Mouse (Mus musculus): ENCODE results near the gene Prr7. TPM values are rescaled to one million over a fixed set of nuclear protein-coding genes. Genes with fewer than 3 reads are reported as not detected.
A peak's percentile ranks its signal among the peaks of the same experiment; 100 is the strongest.
"Not testable (repeated sequence)": the region's sequence is repeated elsewhere in the genome, so short reads cannot be mapped to it uniquely, and the experiment has no call there.

The Prr7 gene
- polyA plus RNA-seq, 1 experiment from 2014 or later = 0.70 TPM

DNA sequence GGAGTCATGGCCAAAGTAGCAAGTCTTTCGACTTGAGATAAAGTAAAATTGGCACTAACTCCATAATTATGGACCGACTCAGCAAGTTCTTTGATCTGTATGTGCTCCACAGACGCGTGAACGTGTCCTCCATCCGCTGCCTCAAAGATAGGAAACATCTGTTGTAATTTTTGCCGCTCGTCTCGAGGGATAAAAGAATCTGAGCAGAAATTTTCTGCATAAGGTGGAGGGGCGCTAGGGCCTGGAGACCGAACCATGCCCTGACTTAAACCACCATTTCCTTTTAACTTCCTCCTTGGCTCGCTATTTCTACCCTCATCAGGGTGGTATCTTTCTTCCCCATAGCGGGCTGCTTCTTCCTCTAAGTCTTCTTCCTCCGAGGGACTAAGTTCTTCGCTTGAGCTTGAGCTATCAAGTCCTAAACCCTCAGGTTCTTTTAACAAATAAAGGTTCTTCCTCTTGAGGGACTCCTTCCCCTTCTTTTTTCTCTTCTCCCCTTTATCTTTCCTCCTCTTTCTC, 26.9 kb upstream of the Prr7 start:
- H3K27me3 ChIP-seq; H3K36me3 ChIP-seq; H3K27ac ChIP-seq; H3K4me2 ChIP-seq; H3K9me3 ChIP-seq (replicated peaks); H3K4me3 ChIP-seq (replicated peaks); H3K9ac ChIP-seq; H3K4me1 ChIP-seq; ATAC-seq (replicated peaks; ENCODE audit: low FRiP score): not testable (repeated sequence)
- 83% methylated on average over 15 of the region's 15 CpGs for WGBS

DNA sequence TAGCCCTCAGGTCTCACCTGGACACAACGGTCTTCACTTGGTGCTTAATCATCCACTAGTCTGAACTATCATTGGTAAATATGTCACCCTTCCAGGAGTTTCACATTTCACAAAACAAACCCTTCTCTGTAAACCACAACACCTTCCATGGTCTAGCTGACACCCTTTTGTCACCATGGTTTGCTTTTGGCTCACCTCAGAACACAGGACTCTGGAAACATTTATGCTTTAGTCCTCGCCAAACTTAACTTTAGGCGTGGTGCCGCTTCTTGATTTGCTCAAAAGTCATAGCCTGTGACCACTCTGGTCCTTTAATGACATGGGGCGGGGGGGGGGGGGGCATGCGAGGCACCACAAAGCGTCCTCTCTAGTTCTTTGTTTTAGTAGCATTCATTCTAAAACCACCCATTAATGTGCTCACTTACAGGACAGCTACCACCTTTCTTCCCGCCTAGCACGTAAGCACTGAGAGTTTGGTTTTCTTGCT, 20.2 kb upstream of the Prr7 start:
- 27% methylated on average over 9 of the region's 9 CpGs for WGBS
- Histone ChIP-seq H3K4me3 (replicated peaks) (peak overlapping the region; percentile 93), H3K9ac (peak overlapping the region; percentile 50), H3K4me2 (peak overlapping the region; percentile 79), H3K9me3 (replicated peaks) (no peaks in the 10 kb centered on the region), H3K27me3 (no peaks in the 10 kb centered on the region), H3K27ac (peak overlapping the region; percentile 99), H3K4me1 (peaks cover 34% of the 10 kb centered on the region), H3K36me3 (0 out of 2 replicates have a peak, but pooled peaks cover under 1% of the 10 kb centered on the region)
- ATAC-seq (replicated peaks; ENCODE audit: low FRiP score) = no peak

DNA sequence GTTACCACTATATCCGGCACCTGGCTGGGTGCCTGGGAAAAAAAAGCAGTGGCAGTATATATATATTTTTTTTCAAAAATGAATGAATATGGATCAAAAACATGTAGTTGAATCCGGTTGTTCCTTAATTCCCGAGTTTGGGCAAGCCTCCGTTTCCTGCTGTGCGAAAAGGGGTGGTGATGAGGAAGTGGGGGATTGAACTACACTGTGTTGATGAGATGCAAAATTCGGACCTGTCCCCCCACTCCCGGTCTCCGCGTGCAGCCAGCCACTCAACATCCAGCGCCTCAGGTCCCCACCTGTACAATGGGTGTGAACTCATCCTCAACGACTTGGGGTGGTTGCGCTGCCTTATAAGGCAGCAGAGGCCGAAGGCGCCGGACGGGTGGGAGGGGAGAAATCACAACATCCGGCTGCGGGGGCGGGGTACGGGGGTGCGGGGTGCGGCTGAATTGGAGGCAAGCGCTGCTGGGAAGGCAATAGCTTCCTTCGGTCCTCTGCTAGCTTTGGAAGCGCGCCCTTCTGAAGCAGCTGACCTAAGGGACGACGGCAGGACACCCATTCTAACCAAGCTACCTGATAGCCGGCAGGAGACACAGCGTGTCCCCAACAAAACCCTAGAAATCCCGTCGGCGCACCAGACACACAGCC, 19.7 kb upstream of the Prr7 start:
- 1% methylated on average over 33 of the region's 33 CpGs for WGBS
- peak overlapping the region; percentile 93 for H3K4me3 ChIP-seq (replicated peaks)
- no peaks in the 10 kb centered on the region for H3K27me3 ChIP-seq
- H3K9ac ChIP-seq = peak overlapping the region; percentile 50
- H3K4me1 ChIP-seq = peaks cover 34% of the 10 kb centered on the region
- ATAC-seq (replicated peaks; ENCODE audit: low FRiP score) = peak; percentile 81
- H3K27ac ChIP-seq = peak overlapping the region; percentile 99
- H3K9me3 ChIP-seq (replicated peaks) = no peaks in the 10 kb centered on the region
- peak overlapping the region; percentile 79 for H3K4me2 ChIP-seq
- H3K36me3 ChIP-seq = peaks cover 6% of the 10 kb centered on the region; the same call in 1 of the 2 replicates

DNA sequence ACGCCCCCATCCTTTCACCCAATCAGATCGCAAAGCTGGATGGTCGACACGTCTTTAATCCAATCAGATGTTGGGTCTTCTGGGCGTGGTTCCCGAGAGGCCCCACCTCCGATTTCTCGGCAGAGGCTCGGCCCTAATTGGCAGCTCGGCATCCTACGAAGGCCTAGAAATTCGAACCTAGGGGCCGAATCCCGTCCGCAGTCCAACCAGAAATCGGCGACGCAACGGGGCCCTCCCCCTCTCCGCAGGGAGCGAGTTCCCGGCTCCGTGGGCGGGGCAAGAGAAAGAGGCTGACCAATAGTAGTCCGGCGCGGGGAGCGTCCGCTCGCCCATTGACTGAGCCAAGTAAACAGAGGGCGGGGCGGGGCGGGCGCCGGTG, 19.1 kb upstream of the Prr7 start, which contains the start of gene Grk6:
TSS of gene Grk6 (plus strand) at position 136 of the 379 bp plus-strand sequence.
- peak; percentile 97 for ATAC-seq (replicated peaks; ENCODE audit: low FRiP score)
- peaks cover 11% of the 10 kb centered on the region for H3K36me3 ChIP-seq
- under 1% methylated on average over 35 of the region's 35 CpGs for WGBS
- peaks cover 34% of the 10 kb centered on the region for H3K4me1 ChIP-seq
- peak within 1 kb of the TSS; percentile 100 for H3K9ac ChIP-seq
- H3K9me3 ChIP-seq (replicated peaks) = no peaks in the 10 kb centered on the region
- peak within 1 kb of the TSS; percentile 79 for H3K4me2 ChIP-seq
- H3K27me3 ChIP-seq = no peaks in the 10 kb centered on the region
- peak within 1 kb of the TSS; percentile 99 for H3K27ac ChIP-seq
- peak within 1 kb of the TSS; percentile 93 for H3K4me3 ChIP-seq (replicated peaks)

DNA sequence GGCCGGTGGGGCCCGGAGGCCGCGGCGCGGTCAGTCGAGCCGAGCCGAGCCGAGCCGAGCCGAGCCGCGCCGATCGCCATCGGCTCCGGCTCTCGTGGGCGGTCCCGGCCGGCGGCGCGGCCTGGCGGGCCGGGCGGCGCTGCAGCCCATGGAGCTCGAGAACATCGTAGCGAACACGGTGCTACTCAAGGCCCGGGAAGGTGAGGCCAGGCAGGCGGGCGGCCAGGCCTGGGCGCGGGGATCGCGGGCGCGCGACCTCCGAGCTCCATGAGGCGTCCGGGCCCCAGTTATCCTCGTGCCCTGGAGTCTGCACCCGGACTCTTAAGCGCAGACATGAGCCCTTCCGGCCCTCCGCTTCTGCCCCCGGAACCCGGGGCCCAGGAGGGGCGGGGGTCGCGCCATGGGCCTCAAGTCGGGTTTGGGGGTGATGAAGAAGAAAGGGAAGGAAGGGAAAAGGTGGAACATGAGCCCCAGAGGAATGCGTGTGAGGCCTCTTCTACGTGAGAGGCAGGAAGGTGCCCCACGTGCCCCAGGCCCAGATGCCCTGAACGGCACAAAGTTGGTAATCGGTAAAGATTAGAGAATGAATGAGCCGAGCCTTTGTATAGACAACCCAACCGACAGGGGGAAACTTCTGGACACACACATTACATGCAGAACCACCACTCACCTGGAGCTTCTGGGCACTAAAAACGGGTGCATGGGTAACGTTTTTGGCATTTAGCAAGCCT, 18.5 kb upstream of the Prr7 start:
- H3K4me2 ChIP-seq = peak overlapping the region; percentile 79

DNA sequence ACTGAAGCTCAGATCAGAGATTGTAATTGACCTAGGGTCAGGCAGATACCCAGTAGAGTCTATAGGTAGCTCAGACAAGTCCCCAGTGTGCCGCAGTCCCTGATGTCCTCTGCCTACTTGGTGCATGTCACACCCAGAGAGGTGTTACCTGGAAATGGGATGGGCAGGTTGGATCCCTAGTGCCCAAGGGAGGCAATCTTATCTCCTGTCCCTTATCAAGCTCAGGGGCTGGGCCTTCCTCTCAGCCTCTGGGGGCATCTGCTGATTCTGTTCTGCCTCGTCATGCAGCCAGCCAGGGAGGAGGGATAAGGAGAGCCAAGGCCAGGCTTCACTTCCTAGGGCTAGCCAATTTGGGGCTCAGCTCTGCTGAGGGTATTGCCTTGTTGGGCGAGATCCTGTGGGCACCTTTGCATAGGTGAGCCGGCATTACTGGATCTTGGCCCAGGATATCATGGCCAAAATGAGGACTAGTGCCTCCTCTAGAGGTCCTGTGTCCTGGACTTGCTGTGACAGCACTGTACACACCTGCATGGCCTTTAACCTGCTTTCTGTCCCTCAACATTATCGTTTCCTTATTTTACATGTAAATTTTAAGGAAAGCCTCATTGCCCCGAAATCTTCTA, 17.5 kb upstream of the Prr7 start:
- Histone ChIP-seq H3K9me3 (replicated peaks) (no peaks in the 10 kb centered on the region), H3K4me1 (peaks cover 34% of the 10 kb centered on the region), H3K36me3 (peaks cover 27% of the 10 kb centered on the region), H3K27me3 (no peaks in the 10 kb centered on the region), H3K9ac (peak overlapping the region; percentile 100), H3K4me3 (replicated peaks) (peak overlapping the region; percentile 93), H3K4me2 (peak overlapping the region; percentile 79), H3K27ac (no peak overlapping the region)
- no peak for ATAC-seq (replicated peaks; ENCODE audit: low FRiP score)
- WGBS = 83% methylated on average over 6 of the region's 6 CpGs

More for the DNA sequence above, 18.5 kb upstream of the Prr7 start:
- Histone ChIP-seq H3K36me3 (peaks cover 17% of the 10 kb centered on the region), H3K27me3 (no peaks in the 10 kb centered on the region), H3K9ac (peak overlapping the region; percentile 100), H3K9me3 (replicated peaks) (no peaks in the 10 kb centered on the region), H3K4me1 (peaks cover 34% of the 10 kb centered on the region), H3K27ac (peak overlapping the region; percentile 99), H3K4me3 (replicated peaks) (peak overlapping the region; percentile 93)
- whole genome bisulfite sequencing = under 1% methylated on average over 60 of the region's 66 CpGs
- no peak; the same call in 1 of the 2 replicates for ATAC-seq (replicated peaks; ENCODE audit: low FRiP score)

DNA sequence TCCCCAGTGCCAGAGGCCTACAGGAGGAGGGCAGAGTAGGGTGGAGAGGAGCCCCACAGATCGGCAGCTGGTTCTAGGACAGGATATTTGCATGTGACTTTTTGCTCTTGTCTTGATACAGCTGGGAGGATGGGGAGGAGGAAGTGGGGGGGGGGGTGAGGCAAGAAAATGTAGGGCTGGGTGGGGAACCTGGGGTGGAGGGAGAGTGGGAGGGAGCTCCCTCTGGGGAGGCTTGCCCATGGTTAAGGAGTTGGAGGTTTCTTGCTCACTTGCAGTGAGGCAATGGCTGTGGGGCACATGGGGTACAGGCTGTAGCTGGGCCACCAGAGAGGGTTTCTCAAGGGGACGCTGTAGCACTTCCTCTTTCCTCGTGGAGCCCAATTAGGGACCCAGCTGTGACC, 16.5 kb upstream of the Prr7 start:
- Histone ChIP-seq H3K4me1 (peaks cover 36% of the 10 kb centered on the region), H3K27me3 (no peaks in the 10 kb centered on the region), H3K27ac (no peak overlapping the region), H3K4me2 (no peak overlapping the region), H3K9ac (no peak overlapping the region), H3K4me3 (replicated peaks) (no peak overlapping the region), H3K36me3 (peaks cover 37% of the 10 kb centered on the region), H3K9me3 (replicated peaks) (no peaks in the 10 kb centered on the region)
- WGBS = 39% methylated on average over 3 of the region's 3 CpGs
- ATAC-seq (replicated peaks; ENCODE audit: low FRiP score) = no peak

DNA sequence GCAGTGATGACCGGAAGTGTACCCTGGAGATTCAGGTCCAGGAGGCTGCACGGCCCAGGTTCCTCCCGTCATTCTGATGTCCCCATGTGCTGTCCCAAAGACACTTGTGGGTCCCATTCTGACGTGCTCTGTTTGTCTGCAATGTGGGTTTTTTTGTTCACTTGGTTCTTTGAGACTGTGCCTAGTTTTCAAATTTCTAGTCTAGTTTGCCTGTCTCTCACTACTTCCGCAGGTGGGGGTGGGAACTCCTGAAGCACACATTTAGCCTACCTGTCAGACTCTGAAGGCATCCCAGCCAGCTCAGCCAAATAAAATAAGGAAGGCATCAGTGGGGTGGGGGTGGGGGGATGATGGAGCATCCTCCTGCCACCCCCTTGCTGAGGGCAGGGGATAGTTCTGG, 15.9 kb upstream of the Prr7 start:
- no peak for ATAC-seq (replicated peaks; ENCODE audit: low FRiP score)
- Histone ChIP-seq H3K36me3 (peaks cover 43% of the 10 kb centered on the region), H3K4me3 (replicated peaks) (no peak overlapping the region), H3K4me2 (no peak overlapping the region), H3K27ac (no peak overlapping the region), H3K9ac (no peak overlapping the region), H3K9me3 (replicated peaks) (no peaks in the 10 kb centered on the region), H3K27me3 (no peaks in the 10 kb centered on the region), H3K4me1 (peaks cover 36% of the 10 kb centered on the region)
- 90% methylated on average over 5 of the region's 5 CpGs for WGBS

DNA sequence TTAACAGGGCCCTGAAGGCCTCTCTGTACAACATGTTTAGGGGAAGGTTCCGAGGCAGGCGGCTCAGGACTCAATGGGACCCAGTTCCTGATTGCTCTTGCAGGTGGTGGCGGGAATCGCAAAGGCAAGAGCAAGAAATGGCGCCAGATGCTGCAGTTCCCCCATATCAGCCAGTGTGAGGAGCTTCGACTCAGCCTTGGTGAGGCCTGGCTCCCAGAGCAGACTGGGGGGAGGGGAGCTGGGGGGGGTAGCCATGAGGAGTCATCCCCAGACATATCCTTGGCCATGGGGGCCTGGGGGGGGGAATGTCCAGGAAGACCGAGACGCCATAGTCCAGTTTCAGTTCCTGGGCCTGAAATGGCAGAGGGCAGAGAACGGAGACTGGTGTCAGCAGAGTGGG, 14.9 kb upstream of the Prr7 start:
- no peak for ATAC-seq (replicated peaks; ENCODE audit: low FRiP score)
- Histone ChIP-seq H3K4me3 (replicated peaks) (no peak overlapping the region), H3K36me3 (peaks cover 53% of the 10 kb centered on the region), H3K4me2 (no peak overlapping the region), H3K27ac (no peak overlapping the region), H3K4me1 (peaks cover 29% of the 10 kb centered on the region), H3K9ac (no peak overlapping the region), H3K9me3 (replicated peaks) (no peaks in the 10 kb centered on the region), H3K27me3 (no peaks in the 10 kb centered on the region)
- 92% methylated on average over 9 of the region's 9 CpGs for WGBS

DNA sequence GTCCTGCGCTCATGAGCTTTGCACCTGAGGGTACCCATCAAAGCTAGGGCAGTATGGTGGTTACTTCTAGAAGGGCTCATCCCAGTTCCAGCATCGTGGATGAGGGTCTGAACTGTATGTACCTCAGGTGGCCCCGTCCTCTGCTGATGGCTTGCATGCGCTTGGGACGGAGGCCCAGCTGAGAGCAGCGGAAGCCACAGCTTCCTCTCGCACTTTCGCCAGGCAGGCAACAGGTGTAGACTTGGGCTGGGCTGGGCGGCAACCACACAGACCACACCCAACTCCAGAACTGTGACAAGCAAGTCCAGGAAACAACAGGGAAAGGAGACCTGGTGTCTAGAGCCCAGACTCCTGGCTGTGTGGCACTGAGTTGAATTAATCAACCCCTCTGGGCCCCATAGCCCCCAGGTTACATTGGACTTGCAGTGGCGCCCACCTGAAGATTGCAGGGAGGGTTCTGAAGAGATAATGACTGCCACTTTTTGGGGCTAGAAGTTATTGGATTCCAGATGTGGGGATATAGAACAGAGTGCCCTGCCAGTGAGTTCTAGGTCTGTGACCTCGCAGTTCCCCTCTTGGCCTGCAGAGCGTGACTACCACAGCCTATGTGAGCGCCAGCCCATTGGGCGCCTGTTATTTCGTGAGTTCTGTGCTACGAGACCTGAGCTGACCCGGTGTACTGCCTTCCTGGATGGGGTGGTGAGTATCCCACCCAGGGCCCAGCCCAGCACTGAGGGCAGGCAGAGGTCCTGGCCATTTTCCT, 14.2 kb upstream of the Prr7 start:
- Histone ChIP-seq H3K9me3 (replicated peaks) (no peaks in the 10 kb centered on the region), H3K27me3 (no peaks in the 10 kb centered on the region), H3K4me2 (no peak overlapping the region), H3K4me1 (peaks cover 29% of the 10 kb centered on the region), H3K36me3 (peaks cover 60% of the 10 kb centered on the region), H3K9ac (no peak overlapping the region), H3K27ac (no peak overlapping the region), H3K4me3 (replicated peaks) (no peak overlapping the region)
- ATAC-seq (replicated peaks; ENCODE audit: low FRiP score) = no peak
- 91% methylated on average over 17 of the region's 17 CpGs for WGBS

DNA sequence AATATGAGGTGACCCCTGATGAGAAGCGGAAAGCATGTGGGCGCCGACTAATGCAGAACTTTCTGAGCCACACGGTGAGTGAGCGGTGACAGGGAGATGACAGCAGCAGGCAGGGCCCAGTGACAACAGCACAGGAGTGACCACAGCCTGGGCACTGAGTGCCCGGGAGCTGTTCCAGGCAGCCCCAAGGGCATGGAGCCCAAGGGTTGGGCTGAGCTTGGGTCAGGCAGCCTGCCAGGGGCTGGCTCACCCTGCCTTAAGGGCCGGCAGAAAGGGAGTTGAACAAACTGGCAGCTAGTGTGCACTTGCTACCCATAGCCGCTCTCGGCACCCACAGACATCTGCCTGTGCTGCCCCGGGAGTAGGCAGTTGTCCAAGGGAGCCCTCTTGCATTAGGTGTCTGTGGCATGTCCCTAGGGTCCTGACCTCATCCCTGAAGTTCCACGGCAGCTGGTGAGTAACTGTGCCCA, 13.5 kb upstream of the Prr7 start:
- ATAC-seq (replicated peaks; ENCODE audit: low FRiP score) = no peak
- H3K27ac ChIP-seq = no peak overlapping the region
- H3K36me3 ChIP-seq = peaks cover 67% of the 10 kb centered on the region
- no peaks in the 10 kb centered on the region for H3K9me3 ChIP-seq (replicated peaks)
- no peaks in the 10 kb centered on the region for H3K27me3 ChIP-seq
- no peak overlapping the region for H3K9ac ChIP-seq
- 92% methylated on average over 11 of the region's 11 CpGs for WGBS
- H3K4me2 ChIP-seq = no peak overlapping the region
- peaks cover 29% of the 10 kb centered on the region for H3K4me1 ChIP-seq
- no peak overlapping the region for H3K4me3 ChIP-seq (replicated peaks)

All from kidney, embryonic 15.5 days (tissue).